In the genomic region with DNA sequence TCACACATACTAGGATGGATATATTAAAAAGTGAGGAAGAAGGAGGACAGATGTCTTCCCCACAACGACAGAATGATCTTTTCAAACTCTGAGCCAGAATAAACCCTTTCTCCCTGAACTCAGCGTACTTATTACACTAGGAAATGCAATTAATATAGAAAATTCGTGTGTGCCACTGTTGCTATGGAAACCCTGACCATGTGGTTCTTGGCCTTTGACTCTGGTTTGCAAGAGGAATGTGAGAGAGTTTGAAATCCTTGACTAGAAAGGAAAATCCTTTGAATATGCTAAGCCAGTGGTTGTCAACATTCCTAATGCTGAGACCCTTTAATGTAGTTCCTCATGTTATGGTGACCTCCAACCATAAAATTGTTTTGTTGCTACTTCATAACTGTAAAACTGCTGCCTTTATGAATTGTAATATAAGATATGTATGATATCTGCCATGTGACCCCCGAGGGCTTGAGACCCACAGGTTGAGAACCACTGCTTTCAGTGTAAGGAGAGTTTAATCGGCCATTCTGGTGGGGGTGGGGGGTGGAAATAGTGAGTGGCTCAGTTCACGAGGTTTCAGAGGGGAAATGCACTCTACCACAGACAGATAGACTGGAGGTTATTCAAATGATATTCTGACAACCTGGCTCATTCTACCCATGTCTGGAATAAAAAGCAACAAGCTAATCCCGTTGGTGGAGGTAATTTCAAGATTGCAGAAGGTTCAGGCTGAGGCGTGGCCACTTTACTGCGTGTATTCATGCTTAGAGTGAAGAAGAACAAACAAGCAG, we compare ENCODE assay signal across 22 mouse cellular contexts. TPM values are rescaled to one million over a fixed set of nuclear protein-coding genes. Genes with fewer than 3 reads are reported as not detected.
DNase-seq lines count a peak whose midpoint lies in the region; ATAC-seq and TF ChIP-seq lines count a peak whose summit lies in the region.
"Had no signal": no experiment of that assay in that cellular context is flagged by ENCODE, and none has a peak within 500 bp of the region (broad histone marks: within the 10 kb centered on the region; RNA-seq: fewer than 3 reads in every experiment).

No protein-coding gene starts in this region.

- WGBS in forebrain, embryonic 11.5 days, result 60% methylated on average over 9 of the region's 9 CpGs
- WGBS in forebrain, postnatal 0 days, result 53% methylated on average over 9 of the region's 9 CpGs
- 60% methylated on average over 9 of the region's 9 CpGs for WGBS in midbrain, embryonic 11.5 days
- WGBS in midbrain, embryonic 13.5 days, result 60% methylated on average over 9 of the region's 9 CpGs

- no peak for ATAC-seq in forebrain, embryonic 11.5 days (replicated peaks; ENCODE audit: low FRiP score)
- ATAC-seq in forebrain, postnatal 0 days, result no peak
- ATAC-seq in midbrain, embryonic 11.5 days (ENCODE audit: low FRiP score), result no peak
- ATAC-seq in midbrain, embryonic 13.5 days, result no peak
- ATAC-seq: CD4-positive, CD25-positive, alpha-beta regulatory T cell, adult 4 months; intestine, embryonic 15.5 days had no signal

- no peaks in the 10 kb centered on the region for H3K36me3 ChIP-seq in forebrain, embryonic 11.5 days (ENCODE audit: control insufficient read depth, insufficient read depth, low read length)
- no peaks in the 10 kb centered on the region for H3K36me3 ChIP-seq in forebrain, postnatal 0 days (ENCODE audit: insufficient read depth)
- H3K36me3 ChIP-seq in midbrain, embryonic 11.5 days (ENCODE audit: control insufficient read depth, insufficient read depth, low read length), result no peaks in the 10 kb centered on the region
- no peaks in the 10 kb centered on the region for H3K36me3 ChIP-seq in midbrain, embryonic 13.5 days
- H3K36me3 ChIP-seq: embryonic facial prominence, embryonic 15.5 days; G1E; hindbrain, embryonic 15.5 days; intestine, embryonic 15.5 days; lung, embryonic 15.5 days; midbrain, embryonic 12.5 days; neural tube, embryonic 15.5 days had no signal

- TF ChIP-seq CTCF in forebrain, postnatal 0 days (IDR thresholded peaks at IDR 0.05; ENCODE audit: low read depth), result no peak

- H3K27me3 ChIP-seq in forebrain, embryonic 11.5 days (ENCODE audit: control insufficient read depth, insufficient read depth, low read length), result no peaks in the 10 kb centered on the region
- H3K27me3 ChIP-seq in forebrain, postnatal 0 days (ENCODE audit: insufficient read depth, low read length), result no peaks in the 10 kb centered on the region
- no peaks in the 10 kb centered on the region for H3K27me3 ChIP-seq in midbrain, embryonic 11.5 days (ENCODE audit: control insufficient read depth, insufficient read depth, low read length)
- H3K27me3 ChIP-seq in midbrain, embryonic 13.5 days, result no peaks in the 10 kb centered on the region
- H3K27me3 ChIP-seq: embryonic facial prominence, embryonic 15.5 days; hindbrain, embryonic 15.5 days; intestine, embryonic 15.5 days; lung, embryonic 15.5 days; midbrain, embryonic 12.5 days; neural tube, embryonic 15.5 days had no signal

- peak; percentile 40 for DNase-seq in forebrain, embryonic 11.5 days (ENCODE audit: low spot score)
- no peak for DNase-seq in forebrain, postnatal 0 days
- DNase-seq in kidney, postnatal 10 days, result peak; percentile 27
- DNase-seq in kidney, adult 11 months, result no peak
- DNase-seq in midbrain, embryonic 11.5 days (ENCODE audit: low spot score, missing footprints), result peak; percentile 89
- peak; percentile 51 for DNase-seq in forelimb bud, embryonic 11.5 days (ENCODE audit: low read depth, low spot score)
- DNase-seq in layer of hippocampus, adult 9-11 months, result no peak
- DNase-seq: cerebellum, adult 8-10 months; gastrocnemius, postnatal 25 days; heart, postnatal 10 days; thymus, postnatal 14 days had no signal

- no peak overlapping the region for H3K4me2 ChIP-seq in forebrain, embryonic 11.5 days (ENCODE audit: low read depth, low read length, severe bottlenecking)
- no peak overlapping the region for H3K4me2 ChIP-seq in forebrain, postnatal 0 days (ENCODE audit: low read depth)
- no peak overlapping the region for H3K4me2 ChIP-seq in midbrain, embryonic 11.5 days
- H3K4me2 ChIP-seq in midbrain, embryonic 13.5 days (replicated peaks), result no peak overlapping the region
- H3K4me2 ChIP-seq: embryonic facial prominence, embryonic 15.5 days; hindbrain, embryonic 15.5 days; intestine, embryonic 15.5 days; liver, embryonic 11.5 days; lung, embryonic 15.5 days; midbrain, embryonic 12.5 days; neural tube, embryonic 15.5 days had no signal

- no peaks in the 10 kb centered on the region for H3K9me3 ChIP-seq in forebrain, embryonic 11.5 days (ENCODE audit: control insufficient read depth, low read length)
- no peaks in the 10 kb centered on the region for H3K9me3 ChIP-seq in forebrain, postnatal 0 days (ENCODE audit: low read length)
- no peaks in the 10 kb centered on the region for H3K9me3 ChIP-seq in midbrain, embryonic 11.5 days (ENCODE audit: control insufficient read depth, low read length)
- H3K9me3 ChIP-seq in midbrain, embryonic 13.5 days, result no peaks in the 10 kb centered on the region
- H3K9me3 ChIP-seq: embryonic facial prominence, embryonic 15.5 days; G1E; hindbrain, embryonic 15.5 days; intestine, embryonic 15.5 days; lung, embryonic 15.5 days; midbrain, embryonic 12.5 days; neural tube, embryonic 15.5 days had no signal

- no peak overlapping the region for H3K4me3 ChIP-seq in forebrain, embryonic 11.5 days (ENCODE audit: low read depth, low read length)
- no peak overlapping the region for H3K4me3 ChIP-seq in forebrain, postnatal 0 days (ENCODE audit: low read depth, low read length)
- no peak overlapping the region for H3K4me3 ChIP-seq in midbrain, embryonic 11.5 days (ENCODE audit: low read depth, low read length)
- no peak overlapping the region for H3K4me3 ChIP-seq in midbrain, embryonic 13.5 days (replicated peaks)
- H3K4me3 ChIP-seq: embryonic facial prominence, embryonic 15.5 days; hindbrain, embryonic 15.5 days; intestine, embryonic 15.5 days; layer of hippocampus, adult 2 months; lung, embryonic 15.5 days; midbrain, embryonic 12.5 days; neural tube, embryonic 15.5 days had no signal

- no peaks in the 10 kb centered on the region for H3K4me1 ChIP-seq in forebrain, embryonic 11.5 days (replicated peaks; ENCODE audit: control insufficient read depth, insufficient read depth, low read length)
- H3K4me1 ChIP-seq in forebrain, postnatal 0 days (ENCODE audit: insufficient read depth), result no peaks in the 10 kb centered on the region
- H3K4me1 ChIP-seq in midbrain, embryonic 11.5 days (ENCODE audit: control insufficient read depth, insufficient read depth, low read length), result no peaks in the 10 kb centered on the region; the same call in 1 of the 2 replicates
- no peaks in the 10 kb centered on the region for H3K4me1 ChIP-seq in midbrain, embryonic 13.5 days (replicated peaks)
- H3K4me1 ChIP-seq: embryonic facial prominence, embryonic 15.5 days; hindbrain, embryonic 15.5 days; intestine, embryonic 15.5 days; lung, embryonic 15.5 days; neural tube, embryonic 15.5 days had no signal

- H3K9ac ChIP-seq in forebrain, embryonic 11.5 days (ENCODE audit: low read length), result no peak overlapping the region
- H3K9ac ChIP-seq in forebrain, postnatal 0 days, result no peak overlapping the region
- H3K9ac ChIP-seq in midbrain, embryonic 11.5 days (ENCODE audit: low read length), result no peak overlapping the region
- no peak overlapping the region for H3K9ac ChIP-seq in midbrain, embryonic 13.5 days (replicated peaks)
- H3K9ac ChIP-seq: embryonic facial prominence, embryonic 15.5 days; hindbrain, embryonic 15.5 days; intestine, embryonic 15.5 days; lung, embryonic 15.5 days; midbrain, embryonic 12.5 days; neural tube, embryonic 15.5 days had no signal

- no peak overlapping the region for H3K27ac ChIP-seq in forebrain, embryonic 11.5 days (ENCODE audit: low read depth, low read length)
- H3K27ac ChIP-seq in forebrain, postnatal 0 days (ENCODE audit: low read depth, low read length), result no peak overlapping the region
- H3K27ac ChIP-seq in midbrain, embryonic 11.5 days (ENCODE audit: low read depth, low read length), result no peak overlapping the region
- no peak overlapping the region for H3K27ac ChIP-seq in midbrain, embryonic 13.5 days
- H3K27ac ChIP-seq: embryonic facial prominence, embryonic 15.5 days; hindbrain, embryonic 15.5 days; intestine, embryonic 15.5 days; layer of hippocampus, adult 2 months; lung, embryonic 15.5 days; midbrain, embryonic 12.5 days; neural tube, embryonic 15.5 days had no signal

RNA-seq across cellular contexts. Expression of gene Psmf1, which starts 12.5 kb away (rescaled TPM):
- polyA plus RNA-seq in forebrain, embryonic 11.5 days (2014; fragmentation: Nextera tagmentation; extraction: Ambion mirVana), result 46.8 and 51.9 TPM in 2 replicates
- 33.9 and 47.6 TPM in 2 replicates for total RNA-seq in forebrain, postnatal 0 days (2014; rRNA removed)
- 64.6 and 69.7 TPM in 2 replicates for polyA plus RNA-seq in forebrain, postnatal 0 days (2015; fragmentation: Nextera tagmentation; extraction: Ambion mirVana)
- 44.9 and 46.0 TPM in 2 replicates for polyA plus RNA-seq in midbrain, embryonic 11.5 days (2014; fragmentation: Nextera tagmentation; extraction: Ambion mirVana)
- 58.2 and 60.8 TPM in 2 replicates for polyA plus RNA-seq in midbrain, embryonic 13.5 days (2015; fragmentation: Nextera tagmentation; extraction: Ambion mirVana)

RNA-seq across cellular contexts. Expression of gene Tmem74b, which starts 54.7 kb away (rescaled TPM):
- 6.9 and 7.7 TPM in 2 replicates for polyA plus RNA-seq in forebrain, embryonic 11.5 days (2014; fragmentation: Nextera tagmentation; extraction: Ambion mirVana)
- total RNA-seq in forebrain, postnatal 0 days (2014; rRNA removed), result 22.9 and 30.6 TPM in 2 replicates
- 23.1 and 26.2 TPM in 2 replicates for polyA plus RNA-seq in forebrain, postnatal 0 days (2015; fragmentation: Nextera tagmentation; extraction: Ambion mirVana)
- 3.8 and 5.4 TPM in 2 replicates for polyA plus RNA-seq in midbrain, embryonic 11.5 days (2014; fragmentation: Nextera tagmentation; extraction: Ambion mirVana)
- 15.1 and 16.0 TPM in 2 replicates for polyA plus RNA-seq in midbrain, embryonic 13.5 days (2015; fragmentation: Nextera tagmentation; extraction: Ambion mirVana)
- total RNA-seq: G1E had no signal
- polyA plus RNA-seq: CD4-positive, CD25-positive, alpha-beta regulatory T cell, adult 4 months; G1E had no signal

Comparison
In these comparisons a context has a peak if more than half of its experiments do, and no peak if none do; other contexts are left out.
1. DNase-seq: peak in forebrain, embryonic 11.5 days (single experiment), kidney, postnatal 10 days (single experiment), midbrain, embryonic 11.5 days (single experiment) and forelimb bud, embryonic 11.5 days (single experiment); none in forebrain, postnatal 0 days (single experiment), kidney, adult 11 months (single experiment) and layer of hippocampus, adult 9-11 months (single experiment).